Mouse (Mus musculus) macrophage (primary cell): ENCODE measurements around the gene Slc38a4. TPM values are rescaled to one million over a fixed set of nuclear protein-coding genes. Genes with fewer than 3 reads are reported as not detected.

Source experiments
- H3K27ac ChIP-seq: fragments of 350-480 bp; formaldehyde crosslinking; 2 replicates; pipeline ENCODE4 v1.9.0; 2021
- H3K36me3 ChIP-seq: fragments of 350-480 bp; formaldehyde crosslinking; 2 replicates; pipeline ENCODE4 v1.9.0; 2021; ENCODE audit errors: inconsistent target
- H3K4me3 ChIP-seq: fragments of 350-480 bp; formaldehyde crosslinking; 2 replicates; pipeline ENCODE4 v1.9.0; 2021; ENCODE audit errors: inconsistent target
- H3K79me2 ChIP-seq: fragments of 350-480 bp; formaldehyde crosslinking; 2 replicates; pipeline ENCODE4 v1.9.0; 2021; ENCODE audit errors: inconsistent target
- WGBS: methylation state at CpG from one replicate; pipeline ENCODE4 v1.1.7; 2026; ENCODE audit warnings: inconsistent platforms; ENCODE audit not compliant: missing documents; 5-methylcytosine and 5-hydroxymethylcytosine counted together
- polyA plus RNA-seq: library from polyadenylated mRNA; stranded (reverse); fragments of 250-400 nt; gene quantifications from 3 replicates; pipeline ENCODE4 v1.2.4, GENCODE M21; 2018; ENCODE audit warnings: inconsistent platforms

Slc38a4 gene
- polyA plus RNA-seq, 1 experiment from 2014 or later = not detected

DNA sequence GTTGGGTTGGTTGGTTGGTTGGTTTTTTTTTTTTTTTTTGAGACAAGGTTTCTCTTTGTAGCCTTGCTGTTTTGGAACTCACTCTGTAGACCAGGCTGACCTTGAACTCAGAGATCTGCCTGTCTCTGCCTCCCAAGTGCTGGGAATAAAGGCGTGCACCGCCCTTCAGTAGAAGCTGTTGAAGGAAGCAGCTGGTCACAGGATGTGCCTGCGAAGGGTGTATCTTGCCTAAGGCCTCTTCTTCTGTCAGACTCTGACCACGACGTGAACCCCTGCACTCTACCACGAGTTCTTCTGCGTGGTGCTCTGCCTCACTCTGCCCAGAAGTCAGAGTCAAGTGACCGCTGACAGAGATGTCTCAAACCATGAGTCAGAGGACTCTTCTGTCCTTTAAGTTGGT is 18.0 kb downstream of the Slc38a4 start:
- WGBS = 69% methylated on average over 8 of the region's 8 CpGs

GRCm38 (mm10) chr15:97035892-97036291 is 19.9 kb downstream of the Slc38a4 start:
- H3K4me3 ChIP-seq = no peak overlapping the region
- no peaks in the 10 kb centered on the region for H3K36me3 ChIP-seq
- no peak overlapping the region for H3K27ac ChIP-seq
- H3K79me2 ChIP-seq = no peaks in the 10 kb centered on the region
- 85% methylated on average over 6 of the region's 6 CpGs for WGBS

More for the DNA sequence above, 18.0 kb downstream of the Slc38a4 start:
- Histone ChIP-seq H3K36me3 (no peaks in the 10 kb centered on the region), H3K4me3 (no peak overlapping the region), H3K79me2 (no peaks in the 10 kb centered on the region), H3K27ac (no peak overlapping the region)

DNA sequence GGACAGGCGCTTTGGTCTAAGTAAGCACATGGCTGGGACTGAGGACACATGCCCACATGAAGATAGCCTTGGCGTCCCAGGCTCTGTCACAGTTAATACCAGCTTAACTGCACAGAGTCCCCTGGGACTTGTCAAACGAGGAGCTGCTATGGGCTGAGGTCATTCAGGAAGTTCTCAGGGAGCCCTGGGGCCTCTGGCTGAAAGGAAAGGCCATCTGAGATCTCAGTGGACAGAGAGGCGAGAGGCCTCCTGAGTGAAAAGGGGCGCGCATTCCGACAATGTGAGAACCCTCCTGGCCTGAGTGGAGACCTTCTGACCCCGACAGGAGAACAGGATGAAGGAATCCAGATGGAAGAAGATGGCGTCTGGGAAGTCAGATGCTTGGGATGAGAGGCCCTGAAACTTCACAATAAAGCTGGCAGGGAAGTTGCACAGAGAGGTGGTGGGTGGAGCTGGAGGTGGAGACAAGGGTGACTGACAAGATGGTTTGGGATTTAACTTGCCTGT is 22.2 kb downstream of the Slc38a4 start:
- Histone ChIP-seq H3K27ac (no peak overlapping the region), H3K36me3 (no peaks in the 10 kb centered on the region), H3K4me3 (no peak overlapping the region), H3K79me2 (no peaks in the 10 kb centered on the region)
- 87% methylated on average over 9 of the region's 9 CpGs for WGBS

DNA sequence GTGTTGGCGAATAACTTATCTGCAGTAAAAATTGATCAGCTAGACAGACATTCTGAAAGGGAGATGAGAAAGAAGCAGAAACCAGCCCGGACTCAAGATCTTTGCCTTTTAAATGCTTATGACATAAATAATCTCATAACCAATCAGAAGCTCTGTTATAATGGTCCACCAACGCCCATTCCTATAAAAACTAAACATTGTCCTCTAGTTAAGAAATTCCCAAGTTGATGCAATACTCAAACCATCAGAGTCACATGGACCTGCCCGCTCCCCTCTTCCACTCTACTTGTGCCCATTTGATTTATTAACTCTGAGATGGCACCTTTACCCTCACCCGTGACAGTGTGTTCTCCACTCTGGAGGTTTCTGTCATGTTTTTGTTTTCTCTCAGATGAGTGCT is 23.9 kb downstream of the Slc38a4 start:
- Histone ChIP-seq H3K4me3 (no peak overlapping the region), H3K79me2 (no peaks in the 10 kb centered on the region), H3K36me3 (no peaks in the 10 kb centered on the region), H3K27ac (no peak overlapping the region)
- 94% methylated on average over 5 of the region's 5 CpGs for WGBS

- Histone ChIP-seq H3K79me2 (no peaks in the 10 kb centered on the region), H3K4me3 (no peak overlapping the region), H3K27ac (no peak overlapping the region), H3K36me3 (no peaks in the 10 kb centered on the region)
- 92% methylated on average over 10 of the region's 10 CpGs for WGBS
Measured at GRCm38 (mm10) chr15:97030984-97031492, 24.7 kb downstream of the Slc38a4 start.

GRCm38 (mm10) chr15:97030136-97030535 is 25.6 kb downstream of the Slc38a4 start:
- no peaks in the 10 kb centered on the region for H3K36me3 ChIP-seq
- WGBS = 87% methylated on average over 4 of the region's 4 CpGs

DNA sequence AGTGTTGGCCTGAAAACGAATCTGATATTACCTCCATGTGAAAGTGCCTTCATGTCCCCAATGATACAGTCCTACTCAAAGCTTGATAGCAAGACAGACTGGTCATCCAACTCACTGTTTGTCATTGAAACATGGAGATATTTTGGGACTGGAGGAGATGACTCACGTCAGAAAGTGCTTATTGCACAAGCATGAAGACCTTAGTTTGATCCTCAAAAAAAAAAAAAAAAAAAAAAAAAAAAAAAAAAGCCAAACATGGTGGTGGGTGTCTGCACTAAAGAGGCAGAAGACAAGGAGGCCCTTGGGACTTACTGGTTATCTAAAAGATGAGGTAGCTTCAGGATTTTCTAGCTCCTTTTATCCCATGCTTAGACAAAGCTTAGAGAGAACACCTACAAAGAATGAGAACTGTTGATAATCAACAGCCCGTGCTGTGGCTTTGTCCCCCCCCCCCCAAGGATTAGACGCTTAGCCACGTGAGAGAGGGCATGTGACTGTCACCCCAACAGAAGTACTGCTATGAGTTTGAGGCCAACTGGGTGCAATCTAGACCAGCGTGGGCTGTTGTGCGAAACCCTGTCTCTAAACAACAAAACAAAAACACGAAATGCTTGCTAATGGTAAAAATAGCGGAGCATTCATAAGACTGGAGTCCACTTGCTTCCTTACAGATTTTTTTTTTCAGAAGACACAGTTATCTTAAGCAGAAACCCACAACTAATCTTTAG is 26.5 kb downstream of the Slc38a4 start:
- no peak overlapping the region for H3K27ac ChIP-seq

More at GRCm38 (mm10) chr15:97030136-97030535, 25.6 kb downstream of the Slc38a4 start:
- Histone ChIP-seq H3K4me3 (no peak overlapping the region), H3K79me2 (no peaks in the 10 kb centered on the region), H3K27ac (no peak overlapping the region)

DNA sequence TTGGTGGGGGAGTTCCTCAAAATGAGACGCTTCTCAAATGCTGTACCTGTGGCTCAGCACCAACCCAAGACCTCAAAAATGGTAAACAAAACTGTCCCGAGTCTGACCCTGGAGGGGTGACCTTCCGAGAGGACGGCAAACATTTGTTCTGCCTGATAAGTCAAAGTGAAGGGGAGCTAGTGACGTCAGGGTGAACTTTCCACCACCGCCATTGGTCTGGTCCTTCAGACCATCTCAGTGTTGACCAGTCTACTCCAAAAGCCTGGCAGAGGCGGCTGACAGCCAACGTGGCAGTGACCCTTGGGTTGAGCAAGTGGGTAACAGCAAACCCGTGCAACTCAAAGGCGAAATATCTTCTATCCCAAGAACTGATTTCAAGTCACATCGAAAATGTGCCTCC is 27.1 kb downstream of the Slc38a4 start:
- 86% methylated on average over 11 of the region's 11 CpGs for WGBS
- no peaks in the 10 kb centered on the region for H3K36me3 ChIP-seq
- no peak overlapping the region for H3K4me3 ChIP-seq
- H3K79me2 ChIP-seq = no peaks in the 10 kb centered on the region
- no peak overlapping the region for H3K27ac ChIP-seq

More for the DNA sequence above, 26.5 kb downstream of the Slc38a4 start:
- Histone ChIP-seq H3K79me2 (no peaks in the 10 kb centered on the region), H3K36me3 (no peaks in the 10 kb centered on the region), H3K4me3 (no peak overlapping the region)
- 82% methylated on average over 9 of the region's 9 CpGs for WGBS

- Histone ChIP-seq H3K36me3 (no peaks in the 10 kb centered on the region), H3K4me3 (no peak overlapping the region), H3K27ac (no peak overlapping the region), H3K79me2 (no peaks in the 10 kb centered on the region)
- WGBS = 72% methylated on average over 3 of the region's 4 CpGs
Measured at GRCm38 (mm10) chr15:97028046-97028634, 27.6 kb downstream of the Slc38a4 start.

- Histone ChIP-seq H3K79me2 (no peaks in the 10 kb centered on the region), H3K27ac (no peak overlapping the region), H3K4me3 (no peak overlapping the region), H3K36me3 (no peaks in the 10 kb centered on the region)
- 90% methylated on average over 6 of the region's 6 CpGs for WGBS
Measured at GRCm38 (mm10) chr15:97026670-97027069, 29.1 kb downstream of the Slc38a4 start.

- no peaks in the 10 kb centered on the region for H3K36me3 ChIP-seq
- 74% methylated on average over 3 of the region's 6 CpGs for WGBS
- no peak overlapping the region for H3K4me3 ChIP-seq
- H3K79me2 ChIP-seq = no peaks in the 10 kb centered on the region
- no peak overlapping the region for H3K27ac ChIP-seq
Measured at GRCm38 (mm10) chr15:97022764-97023163, 33.0 kb downstream of the Slc38a4 start.

DNA sequence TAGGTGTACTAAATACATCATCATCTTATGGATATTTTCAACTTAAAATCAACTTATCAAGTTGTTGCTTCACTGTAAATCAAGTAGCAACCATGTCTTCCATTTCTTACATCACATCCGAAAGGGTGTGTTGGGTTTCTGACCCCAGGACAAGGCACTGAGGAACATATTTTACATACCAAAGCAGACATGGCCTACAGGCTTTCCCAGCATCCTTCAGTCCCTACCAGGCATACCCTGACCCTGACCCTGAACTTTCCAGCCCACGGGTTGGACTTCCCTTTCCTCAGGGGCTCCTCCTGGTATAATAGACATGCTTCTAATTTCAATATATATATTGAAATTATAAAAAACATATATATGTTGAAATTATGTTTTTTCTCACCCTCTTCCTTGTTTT is 33.5 kb downstream of the Slc38a4 start:
- Histone ChIP-seq H3K27ac (no peak overlapping the region), H3K36me3 (no peaks in the 10 kb centered on the region), H3K79me2 (no peaks in the 10 kb centered on the region), H3K4me3 (no peak overlapping the region)
- 94% methylated on average over 2 of the region's 2 CpGs for WGBS

DNA sequence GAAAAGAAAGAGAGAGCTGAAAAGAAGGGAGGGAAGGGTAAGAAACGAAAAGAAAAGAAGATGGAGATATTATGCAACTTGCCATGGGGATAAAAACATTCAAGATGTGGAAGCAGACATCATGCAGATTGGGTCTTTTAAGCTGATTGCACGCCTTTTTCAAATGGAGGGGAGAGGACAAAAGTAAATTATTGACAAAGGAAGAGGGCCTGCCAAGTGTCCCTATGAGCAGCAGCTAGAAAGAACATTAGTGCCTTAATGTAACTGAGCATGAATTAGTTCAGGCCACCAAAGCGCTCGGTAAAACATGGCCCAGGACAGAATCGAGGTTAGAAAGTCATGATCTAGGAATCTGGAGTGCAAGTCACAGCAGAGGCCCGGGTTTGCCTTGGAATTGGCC is 35.5 kb downstream of the Slc38a4 start:
- no peak overlapping the region for H3K27ac ChIP-seq
- H3K79me2 ChIP-seq = no peaks in the 10 kb centered on the region
- 85% methylated on average over 6 of the region's 6 CpGs for WGBS
- H3K4me3 ChIP-seq = no peak overlapping the region
- no peaks in the 10 kb centered on the region for H3K36me3 ChIP-seq

- no peaks in the 10 kb centered on the region for H3K79me2 ChIP-seq
- WGBS = 94% methylated on average over 11 of the region's 11 CpGs
- H3K36me3 ChIP-seq = no peaks in the 10 kb centered on the region
- H3K27ac ChIP-seq = no peak overlapping the region
- no peak overlapping the region for H3K4me3 ChIP-seq
Measured at GRCm38 (mm10) chr15:97019323-97019722, 36.4 kb downstream of the Slc38a4 start.

GRCm38 (mm10) chr15:97017195-97017594 is 38.6 kb downstream of the Slc38a4 start:
- 95% methylated on average over 9 of the region's 9 CpGs for WGBS
- Histone ChIP-seq H3K27ac (no peak overlapping the region), H3K4me3 (no peak overlapping the region), H3K79me2 (no peaks in the 10 kb centered on the region), H3K36me3 (no peaks in the 10 kb centered on the region)
